ENCODE assay signal across 13 mouse cellular contexts in the genomic region with DNA sequence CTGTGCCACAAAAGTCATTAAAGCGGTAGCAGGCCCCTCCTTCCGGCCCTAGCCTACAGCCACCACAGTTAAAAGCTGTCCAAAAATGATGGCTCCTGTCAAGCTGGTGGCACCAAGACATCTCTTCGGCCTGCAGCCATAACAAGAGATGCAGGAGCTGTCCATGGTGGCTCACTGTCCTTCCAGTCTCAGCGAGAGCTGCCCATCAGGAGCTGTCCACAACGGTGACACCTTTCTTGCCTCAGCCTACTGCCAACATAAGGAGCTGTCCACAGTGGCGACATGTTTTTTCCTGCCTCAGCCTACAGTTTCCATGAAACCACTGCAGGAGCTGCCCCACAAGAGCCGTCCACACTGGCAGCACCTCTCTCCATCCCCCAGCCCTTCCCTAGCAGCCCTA.
A peak's percentile ranks its signal among the peaks of the same experiment; 100 is the strongest.
DNase-seq lines count a peak whose midpoint lies in the region; ATAC-seq and TF ChIP-seq lines count a peak whose summit lies in the region.
"Had no signal": no experiment of that assay in that cellular context is flagged by ENCODE, and none has a peak within 500 bp of the region (broad histone marks: within the 10 kb centered on the region; RNA-seq: fewer than 3 reads in every experiment).

No protein-coding gene starts in this region.

- H3K4me1 ChIP-seq in heart, embryonic 11.5 days (ENCODE audit: control insufficient read depth, insufficient read depth, low read length), result no peaks in the 10 kb centered on the region
- no peaks in the 10 kb centered on the region for H3K4me1 ChIP-seq in MEL (ENCODE audit: control insufficient read depth in 1 of 2, insufficient read depth in 2 of 2, low read length in 2 of 2)
- H3K4me1 ChIP-seq in limb, embryonic 11.5 days (ENCODE audit: control insufficient read depth, insufficient read depth, low read length), result no peaks in the 10 kb centered on the region
- H3K4me1 ChIP-seq: heart, embryonic 13.5 days; lung, embryonic 15.5 days had no signal

- no peak overlapping the region for H3K27ac ChIP-seq in heart, embryonic 11.5 days (ENCODE audit: low read depth, low read length)
- no peak overlapping the region for H3K27ac ChIP-seq in MEL (ENCODE audit: control insufficient read depth, low read depth, low read length)
- H3K27ac ChIP-seq in limb, embryonic 11.5 days (replicated peaks; ENCODE audit: low read depth, low read length), result no peak overlapping the region
- H3K27ac ChIP-seq: heart, embryonic 13.5 days; kidney, postnatal 0 days; lung, embryonic 15.5 days had no signal

- no peak overlapping the region for H3K4me3 ChIP-seq in heart, embryonic 11.5 days (ENCODE audit: low read depth, low read length)
- H3K4me3 ChIP-seq in MEL (ENCODE audit: control insufficient read depth in 1 of 2, insufficient read depth in 1 of 2, low read depth in 2 of 2, low read length in 2 of 2), result no peak overlapping the region
- no peak overlapping the region for H3K4me3 ChIP-seq in limb, embryonic 11.5 days (ENCODE audit: low read depth, low read length)
- H3K4me3 ChIP-seq: heart, embryonic 13.5 days; lung, embryonic 15.5 days had no signal

- TF ChIP-seq RAD21 in MEL (IDR thresholded peaks at IDR 0.05; ENCODE audit: low read depth, low read length), result no peak

- no peak for TF ChIP-seq EP300 in MEL (IDR thresholded peaks at IDR 0.05; ENCODE audit: low read depth in 1 of 2, low read length in 2 of 2)

- no peak overlapping the region for H3K9ac ChIP-seq in heart, embryonic 11.5 days (ENCODE audit: low read depth, low read length)
- H3K9ac ChIP-seq in MEL (ENCODE audit: control insufficient read depth, low read depth, low read length, poor library complexity, severe bottlenecking), result no peak overlapping the region
- H3K9ac ChIP-seq in limb, embryonic 11.5 days (ENCODE audit: low read length), result no peak overlapping the region
- H3K9ac ChIP-seq: heart, embryonic 13.5 days; lung, embryonic 15.5 days had no signal

- DNase-seq in heart, postnatal 10 days, result peak; percentile 23 to 24
- DNase-seq in 3T3-L1 (ENCODE audit: low read depth, low spot score), result peak; percentile 67
- peak; percentile 83 for DNase-seq in MEL (ENCODE audit: low read depth, low spot score)
- DNase-seq in limb, embryonic 11.5 days (ENCODE audit: low spot score), result peak; percentile 40
- no peak for DNase-seq in spleen, adult 18-20 months
- DNase-seq in thymus, adult 18-20 months, result no peak
- no peak for DNase-seq in right cerebral cortex, postnatal 10 days (ENCODE audit: low spot score in 2 of 2)
- DNase-seq: cerebellum, adult 18-20 months had no signal

- H3K4me2 ChIP-seq in heart, embryonic 11.5 days, result no peak overlapping the region
- H3K4me2 ChIP-seq in limb, embryonic 11.5 days (ENCODE audit: low read depth, severe bottlenecking), result no peak overlapping the region
- H3K4me2 ChIP-seq: heart, embryonic 13.5 days; lung, embryonic 15.5 days had no signal

- no peak for TF ChIP-seq POLR2A in MEL (IDR thresholded peaks at IDR 0.05; ENCODE audit: control insufficient read depth in 1 of 2, insufficient read depth in 1 of 2, low read depth in 1 of 2, low read length in 2 of 2, poor library complexity in 1 of 2)

- no peaks in the 10 kb centered on the region for H3K36me3 ChIP-seq in heart, embryonic 11.5 days (ENCODE audit: control insufficient read depth, insufficient read depth, low read length)
- H3K36me3 ChIP-seq in MEL (ENCODE audit: control insufficient read depth in 1 of 2, insufficient read depth in 2 of 2, low read length in 2 of 2), result no peaks in the 10 kb centered on the region
- no peaks in the 10 kb centered on the region for H3K36me3 ChIP-seq in limb, embryonic 11.5 days (ENCODE audit: control insufficient read depth, insufficient read depth, low read length)
- H3K36me3 ChIP-seq: heart, embryonic 13.5 days; lung, embryonic 15.5 days had no signal

- H3K9me3 ChIP-seq in heart, embryonic 11.5 days (replicated peaks; ENCODE audit: control insufficient read depth, low read length), result peaks cover 7% of the 10 kb centered on the region
- H3K9me3 ChIP-seq in MEL (replicated peaks; ENCODE audit: insufficient read depth, low read length), result no peaks in the 10 kb centered on the region
- H3K9me3 ChIP-seq in limb, embryonic 11.5 days (ENCODE audit: control insufficient read depth, low read length), result peaks cover 4% of the 10 kb centered on the region; the same call in 1 of the 2 replicates

- H3K27me3 ChIP-seq in heart, embryonic 11.5 days (ENCODE audit: control insufficient read depth, insufficient read depth, low read length), result no peaks in the 10 kb centered on the region
- H3K27me3 ChIP-seq in MEL (ENCODE audit: control insufficient read depth in 1 of 2, insufficient read depth in 2 of 2, low read length in 2 of 2), result no peaks in the 10 kb centered on the region
- H3K27me3 ChIP-seq in limb, embryonic 11.5 days (ENCODE audit: control insufficient read depth, insufficient read depth, low read length), result no peaks in the 10 kb centered on the region
- H3K27me3 ChIP-seq: heart, embryonic 13.5 days; lung, embryonic 15.5 days had no signal

- WGBS in heart, embryonic 11.5 days (ENCODE audit: insufficient replicate concordance), result 74% methylated on average over 7 of the region's 7 CpGs
- WGBS in limb, embryonic 11.5 days, result 88% methylated on average over 7 of the region's 7 CpGs

- no peak for ATAC-seq in heart, embryonic 11.5 days (replicated peaks; ENCODE audit: insufficient number of reproducible peaks, low FRiP score, low TSS enrichment)
- ATAC-seq in limb, embryonic 11.5 days (ENCODE audit: insufficient number of reproducible peaks, low FRiP score, low TSS enrichment, low read depth), result no peak
- ATAC-seq: hindbrain, embryonic 16.5 days had no signal

- no peaks in the 10 kb centered on the region for H3K79me2 ChIP-seq in MEL (ENCODE audit: control insufficient read depth, insufficient read depth, low read length, poor library complexity)

- intact Hi-C loops in heart, postnatal 10 days (cut with DNase I), result no loop called here

- TF ChIP-seq CTCF in MEL (IDR thresholded peaks at IDR 0.05 in 2 of 3, conservative IDR thresholded peaks at IDR 0.05 in 1 of 3; ENCODE audit: control insufficient read depth in 1 of 3, insufficient read depth in 1 of 3, low read depth in 2 of 3, low read length in 3 of 3, poor library complexity in 1 of 3, severe bottlenecking in 1 of 3), result no peak

TF ChIP-seq in MEL, 35 proteins besides CTCF, POLR2A, EP300 and RAD21:
- TF ChIP-seq NELFE (IDR thresholded peaks at IDR 0.05; ENCODE audit: low read depth, low read length), result no peak
- peak; percentile 83 for TF ChIP-seq SIN3A (IDR thresholded peaks at IDR 0.05; ENCODE audit: low read length)
- no peak for TF ChIP-seq MEF2A (IDR thresholded peaks at IDR 0.05; ENCODE audit: extremely low read depth, insufficient replicate concordance, low read depth, low read length, poor library complexity, severe bottlenecking)
- TF ChIP-seq ZNF384 (IDR thresholded peaks at IDR 0.05; ENCODE audit: low read depth, low read length), result no peak
- TF ChIP-seq MXI1 (IDR thresholded peaks at IDR 0.05; ENCODE audit: low read depth, low read length), result peak; percentile 69
- no peak for TF ChIP-seq POLR2AphosphoS2 (IDR thresholded peaks at IDR 0.05; ENCODE audit: low read length)

Comparison
In these comparisons a context has a peak if more than half of its experiments do, and no peak if none do; other contexts are left out.
1. DNase-seq: peak in heart, postnatal 10 days (2 of 2), 3T3-L1 (single experiment), MEL (single experiment) and limb, embryonic 11.5 days (single experiment); none in spleen, adult 18-20 months (0 of 2), thymus, adult 18-20 months (0 of 2) and right cerebral cortex, postnatal 10 days (0 of 2).